Mouse (Mus musculus): ENCODE measurements at regions not wholly inside any gene's neighbourhood (a gene's known extent, or its start where the extent isn't known, plus 50 kb on each side); places are given as distances from the start of the nearest gene placed in this dataset.

DNA sequence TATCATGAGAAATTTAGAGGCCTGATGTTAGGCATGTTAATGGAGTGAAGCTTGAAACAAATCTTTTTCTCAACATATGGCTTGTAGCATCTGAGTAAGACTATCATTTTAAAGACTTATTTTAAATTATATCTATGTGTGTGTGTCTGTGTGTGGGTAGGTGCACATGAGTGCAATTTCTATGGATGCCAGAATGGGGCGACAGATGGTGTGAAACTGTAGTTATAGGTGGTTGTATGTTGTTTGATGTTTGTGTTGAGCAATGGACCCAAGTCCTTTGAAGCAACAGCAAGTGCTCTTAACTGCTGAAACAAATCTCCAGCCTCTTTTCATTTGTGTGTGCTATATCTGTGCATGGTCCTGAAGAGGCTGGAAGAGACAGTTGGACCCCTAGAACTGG lies 801.1 kb upstream of the Tmem132c start:
- no peak overlapping the region for H3K9ac ChIP-seq (ENCODE audit: control insufficient read depth, low read depth, low read length, poor library complexity, severe bottlenecking)
- no peaks in the 10 kb centered on the region for H3K36me3 ChIP-seq (ENCODE audit: control insufficient read depth in 1 of 2, insufficient read depth in 2 of 2, low read length in 2 of 2)
- no peak for DNase-seq (ENCODE audit: low read depth, low spot score)
- no peak for TF ChIP-seq NRF1 (IDR thresholded peaks at IDR 0.05; ENCODE audit: insufficient read depth, low read depth, low read length, poor library complexity, severe bottlenecking)
- no peak for TF ChIP-seq TCF12 (IDR thresholded peaks at IDR 0.05; ENCODE audit: low read depth, low read length)
- no peak for TF ChIP-seq MAZ (IDR thresholded peaks at IDR 0.05; ENCODE audit: low read depth, low read length)
- no peak for TF ChIP-seq SMC3 (IDR thresholded peaks at IDR 0.05; ENCODE audit: low read depth, low read length)
- TF ChIP-seq GATA1 (IDR thresholded peaks at IDR 0.05; ENCODE audit: low read depth, low read length) = no peak
- TF ChIP-seq TBP (IDR thresholded peaks at IDR 0.05; ENCODE audit: low read depth, low read length) = no peak
- TF ChIP-seq GABPA (IDR thresholded peaks at IDR 0.05; ENCODE audit: low read depth, low read length) = no peak
- H3K79me2 ChIP-seq (ENCODE audit: control insufficient read depth, insufficient read depth, low read length, poor library complexity) = no peaks in the 10 kb centered on the region
- H3K4me3 ChIP-seq (ENCODE audit: control insufficient read depth in 1 of 2, insufficient read depth in 1 of 2, low read depth in 2 of 2, low read length in 2 of 2) = no peak overlapping the region
- H3K27me3 ChIP-seq (ENCODE audit: control insufficient read depth in 1 of 2, insufficient read depth in 2 of 2, low read length in 2 of 2) = no peaks in the 10 kb centered on the region
- H3K9me3 ChIP-seq (replicated peaks; ENCODE audit: insufficient read depth, low read length) = no peaks in the 10 kb centered on the region
- no peak overlapping the region for H3K27ac ChIP-seq (ENCODE audit: control insufficient read depth, low read depth, low read length)
- no peaks in the 10 kb centered on the region for H3K4me1 ChIP-seq (ENCODE audit: control insufficient read depth in 1 of 2, insufficient read depth in 2 of 2, low read length in 2 of 2)

- H3K27me3 ChIP-seq (ENCODE audit: control insufficient read depth in 1 of 2, insufficient read depth in 2 of 2, low read length in 2 of 2) = no peaks in the 10 kb centered on the region
- no peaks in the 10 kb centered on the region for H3K4me1 ChIP-seq (ENCODE audit: control insufficient read depth in 1 of 2, insufficient read depth in 2 of 2, low read length in 2 of 2)
- H3K4me3 ChIP-seq (ENCODE audit: control insufficient read depth in 1 of 2, insufficient read depth in 1 of 2, low read depth in 2 of 2, low read length in 2 of 2) = no peak overlapping the region
- no peaks in the 10 kb centered on the region for H3K79me2 ChIP-seq (ENCODE audit: control insufficient read depth, insufficient read depth, low read length, poor library complexity)
- no peaks in the 10 kb centered on the region for H3K9me3 ChIP-seq (replicated peaks; ENCODE audit: insufficient read depth, low read length)
- no peak for TF ChIP-seq MXI1 (IDR thresholded peaks at IDR 0.05; ENCODE audit: low read depth, low read length)
- no peak for TF ChIP-seq MEF2A (IDR thresholded peaks at IDR 0.05; ENCODE audit: extremely low read depth, insufficient replicate concordance, low read depth, low read length, poor library complexity, severe bottlenecking)
- TF ChIP-seq CHD1 (IDR thresholded peaks at IDR 0.05; ENCODE audit: low read depth, low read length) = no peak
- TF ChIP-seq ZKSCAN1 (IDR thresholded peaks at IDR 0.05; ENCODE audit: low read depth, low read length) = no peak
- TF ChIP-seq ZMIZ1 (IDR thresholded peaks at IDR 0.05; ENCODE audit: low read depth, low read length) = no peak
- TF ChIP-seq E2F4 (IDR thresholded peaks at IDR 0.05; ENCODE audit: borderline replicate concordance, low read depth, low read length) = no peak
- TF ChIP-seq MAFK (IDR thresholded peaks at IDR 0.05; ENCODE audit: borderline replicate concordance, low read depth, low read length) = no peak
- no peak for TF ChIP-seq CTCF (IDR thresholded peaks at IDR 0.05 in 2 of 3, conservative IDR thresholded peaks at IDR 0.05 in 1 of 3; ENCODE audit: control insufficient read depth in 1 of 3, insufficient read depth in 1 of 3, low read depth in 2 of 3, low read length in 3 of 3, poor library complexity in 1 of 3, severe bottlenecking in 1 of 3)
- TF ChIP-seq CHD2 (IDR thresholded peaks at IDR 0.05; ENCODE audit: low read length) = no peak
- TF ChIP-seq TCF12 (IDR thresholded peaks at IDR 0.05; ENCODE audit: low read depth, low read length) = no peak
- TF ChIP-seq RAD21 (IDR thresholded peaks at IDR 0.05; ENCODE audit: low read depth, low read length) = no peak
- no peak for TF ChIP-seq USF1 (IDR thresholded peaks at IDR 0.05; ENCODE audit: low read depth, low read length)
- no peak overlapping the region for H3K9ac ChIP-seq (ENCODE audit: control insufficient read depth, low read depth, low read length, poor library complexity, severe bottlenecking)
- H3K27ac ChIP-seq (ENCODE audit: control insufficient read depth, low read depth, low read length) = no peak overlapping the region
- no peak for DNase-seq (ENCODE audit: low read depth, low spot score)
- H3K36me3 ChIP-seq (ENCODE audit: control insufficient read depth in 1 of 2, insufficient read depth in 2 of 2, low read length in 2 of 2) = no peaks in the 10 kb centered on the region
Measured at GRCm38 (mm10) chr5:126475761-126476160, 765.8 kb upstream of the Tmem132c start.
